Mouse (Mus musculus) limb, embryonic 12.5 days (tissue): ENCODE results near the gene Gm42688. TPM values are rescaled to one million over a fixed set of nuclear protein-coding genes. Genes with fewer than 3 reads are reported as not detected.

Experiments used
- microRNA counts: library from miRNA; unstranded; fragments of <30 nt; microRNA quantifications from one replicate; lab custom pipeline; 2017
- microRNA-seq: library from miRNA; unstranded; fragments of <30 nt; microRNA quantifications from one replicate; pipeline ENCODE4, GENCODE M21; 2017
- polyA plus RNA-seq: library from polyadenylated mRNA; unstranded; fragments of >200 nt; fragmentation: Nextera tagmentation; extraction: Ambion mirVana; gene quantifications from 2 replicates; pipeline ENCODE4 v1.2.1, GENCODE M21; 2016

Gm42688 gene
- polyA plus RNA-seq, 1 experiment from 2014 or later = 3.9 TPM

MicroRNAs encoded within 50 kb of the gene (microRNA counts, 519-probe panel; counts per million panel counts)
- not detected for microRNA mmu-miR-3470a+mmu-miR-3470b (lab: Ali Mortazavi, UCI)

Small RNA genes within 50 kb of the gene (microRNA-seq; reads per million reads assigned to microRNA genes)
- not detected for gene Mir3470a

Other genes starting within 250 kb of the Gm42688 start
- 3.8 and 4.2 TPM in 2 replicates for gene Sema4f, start 161.8 kb upstream of the Gm42688 start, polyA plus RNA-seq
- gene M1ap, start 154.7 kb upstream of the Gm42688 start, polyA plus RNA-seq = 0.20 and 0.32 TPM in 2 replicates
- 9.9 and 10.0 TPM in 2 replicates for gene Dok1, start 68.1 kb upstream of the Gm42688 start, polyA plus RNA-seq
- gene Loxl3, start 67.4 kb upstream of the Gm42688 start, polyA plus RNA-seq = 15.7 and 19.4 TPM in 2 replicates
- 158 and 159 TPM in 2 replicates for gene Aup1, start 47.1 kb upstream of the Gm42688 start, polyA plus RNA-seq
- 68.7 and 75.5 TPM in 2 replicates for gene Htra2, start 46.3 kb upstream of the Gm42688 start, polyA plus RNA-seq
- gene Dqx1, start 43.8 kb upstream of the Gm42688 start, polyA plus RNA-seq = 0.68 and 1.1 TPM in 2 replicates
- gene Tlx2, start 31.3 kb upstream of the Gm42688 start, polyA plus RNA-seq = 0.27 and 1.0 TPM in 2 replicates
- 39.0 and 39.7 TPM in 2 replicates for gene Pcgf1, start 23.7 kb upstream of the Gm42688 start, polyA plus RNA-seq
- gene Lbx2, start 15.2 kb upstream of the Gm42688 start, polyA plus RNA-seq = 0.63 and 6.7 TPM in 2 replicates
- gene Ccdc142, start within 50 bp of the Gm42688 start, polyA plus RNA-seq = 3.6 and 3.8 TPM in 2 replicates
- 134 and 140 TPM in 2 replicates for gene Mrpl53, start 7.4 kb downstream of the Gm42688 start, polyA plus RNA-seq
- gene Mogs, start 13.9 kb downstream of the Gm42688 start, polyA plus RNA-seq = 55.3 and 58.2 TPM in 2 replicates
- 191 and 219 TPM in 2 replicates for gene Wbp1, start 19.9 kb downstream of the Gm42688 start, polyA plus RNA-seq
- gene Ino80b, start 23.8 kb downstream of the Gm42688 start, polyA plus RNA-seq = 17.6 and 19.2 TPM in 2 replicates
- gene Rtkn, start 33.8 kb downstream of the Gm42688 start, polyA plus RNA-seq = 62.0 and 62.6 TPM in 2 replicates
- gene Wdr54, start 54.8 kb downstream of the Gm42688 start, polyA plus RNA-seq = 10.2 and 10.4 TPM in 2 replicates
- gene 1700003E16Rik, start 54.8 kb downstream of the Gm42688 start, polyA plus RNA-seq = 1.8 and 3.0 TPM in 2 replicates
- gene Dctn1, start 64.3 kb downstream of the Gm42688 start, polyA plus RNA-seq = 102 and 104 TPM in 2 replicates
- gene Slc4a5, start 118.2 kb downstream of the Gm42688 start, polyA plus RNA-seq = 0.49 and 0.68 TPM in 2 replicates
- 43.2 and 47.1 TPM in 2 replicates for gene Mthfd2, start 224.3 kb downstream of the Gm42688 start, polyA plus RNA-seq
- 65.4 and 68.7 TPM in 2 replicates for gene Mob1a, start 224.4 kb downstream of the Gm42688 start, polyA plus RNA-seq
- gene Bola3, start 247.5 kb downstream of the Gm42688 start, polyA plus RNA-seq = 140 TPM in 2 replicates